ENCODE assay signal across 8 mouse cellular contexts in the genomic region with DNA sequence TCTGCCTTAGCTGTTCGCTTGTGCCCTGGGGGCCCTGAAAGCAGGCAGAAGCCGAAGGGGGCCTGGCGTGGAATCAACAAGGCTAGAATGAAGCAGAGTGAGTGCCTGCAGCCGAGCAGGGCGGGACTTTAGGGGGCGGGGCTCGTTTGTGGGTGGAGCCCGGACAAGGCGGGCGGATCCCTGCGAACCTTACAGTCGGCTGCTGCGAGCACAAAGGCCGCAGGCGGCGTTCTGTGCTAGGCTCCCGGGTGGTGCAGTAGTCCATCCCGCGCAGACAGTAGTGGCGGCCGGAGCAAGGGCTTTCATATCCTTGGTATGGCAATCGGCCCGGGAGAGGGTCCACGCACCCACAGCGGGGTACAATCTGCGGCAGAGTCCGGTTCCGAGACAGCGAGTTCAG. TPM values are rescaled to one million over a fixed set of nuclear protein-coding genes. Genes with fewer than 3 reads are reported as not detected.
DNase-seq lines count a peak whose midpoint lies in the region; ATAC-seq lines count a peak whose summit lies in the region.

No protein-coding gene starts in this region.

- ATAC-seq in inflammation-experienced regulatory T-cells, adult 6 months = peak; percentile 63
- ATAC-seq in megakaryocyte-erythroid progenitor cell, adult 5-6 weeks (replicated peaks; ENCODE audit: low FRiP score, low TSS enrichment, poor library complexity, severe bottlenecking) = peak; percentile 79

- peak; percentile 95 for DNase-seq in adrenal gland, postnatal 10 days
- peak; percentile 95 for DNase-seq in embryo, embryonic 11 days
- DNase-seq in gastrocnemius, postnatal 14 days = peak; percentile 87
- peak; percentile 83 to 86 for DNase-seq in left cerebral cortex, postnatal 25 days (ENCODE audit: low spot score in 2 of 2)
- peak; percentile 83 for DNase-seq in right cerebral cortex, postnatal 25 days
- DNase-seq in urinary bladder, postnatal 25 days (ENCODE audit: low spot score) = peak; percentile 86

- intact Hi-C loops in gastrocnemius, postnatal 14 days (cut with DNase I; ENCODE audit: low total_unique reads) = loop anchor here (5.0 kb wide), 1 partner anchor 35 kb away; no protein-coding TSS in a partner anchor
- intact Hi-C loops in left cerebral cortex, postnatal 25 days (cut with DNase I) = loop anchor here (2.0 kb wide), 1 partner anchor 36 kb away; no protein-coding TSS in a partner anchor

RNA-seq across cellular contexts. Expression of gene AI464131, which starts 4.0 kb away (rescaled TPM):
- total RNA-seq in adrenal gland, postnatal 10 days (2021) = 10 to 100 TPM; 13.3 to 17.4 TPM
- total RNA-seq in gastrocnemius, postnatal 14 days (2021) = 10 to 100 TPM; 60.1 to 60.8 TPM
- polyA plus RNA-seq in inflammation-experienced regulatory T-cells, adult 6 months (2017; shearing (Covaris generic)) = not detected
- total RNA-seq in left cerebral cortex, postnatal 25 days (2021) = 10 to 100 TPM; 31.6 to 36.9 TPM
- total RNA-seq in megakaryocyte-erythroid progenitor cell, adult 5-6 weeks (2014; fragmentation: Nextera tagmentation) = 0.15 TPM in 1 of 2 replicates, not detected in the other
- not detected in 2 replicates for total RNA-seq in megakaryocyte-erythroid progenitor cell, adult 5-6 weeks (2017)

RNA-seq across cellular contexts. Expression of gene 1110017D15Rik, which starts 10.2 kb away (rescaled TPM):
- total RNA-seq in adrenal gland, postnatal 10 days (2021) = under 1 TPM in 1 of 2 experiments, not detected in 1; 0.45 TPM
- total RNA-seq in gastrocnemius, postnatal 14 days (2021) = under 1 TPM in 1 of 2 experiments, not detected in 1; 0.37 TPM
- polyA plus RNA-seq in inflammation-experienced regulatory T-cells, adult 6 months (2017; shearing (Covaris generic)) = not detected
- 1 to 10 TPM; 3.9 to 5.8 TPM for total RNA-seq in left cerebral cortex, postnatal 25 days (2021)
- not detected in 2 replicates for total RNA-seq in megakaryocyte-erythroid progenitor cell, adult 5-6 weeks (2014; fragmentation: Nextera tagmentation)
- not detected in 2 replicates for total RNA-seq in megakaryocyte-erythroid progenitor cell, adult 5-6 weeks (2017)

RNA-seq across cellular contexts. Expression of gene Nudt2, which starts 42.0 kb away (rescaled TPM):
- 10 to 100 TPM; 30.2 to 30.9 TPM for total RNA-seq in adrenal gland, postnatal 10 days (2021)
- total RNA-seq in gastrocnemius, postnatal 14 days (2021) = 10 to 100 TPM; 20.8 to 22.4 TPM
- polyA plus RNA-seq in inflammation-experienced regulatory T-cells, adult 6 months (2017; shearing (Covaris generic)) = 10 to 100 TPM; 15.3 to 22.1 (median 17.8) TPM
- total RNA-seq in left cerebral cortex, postnatal 25 days (2021) = 10 to 100 TPM; 24.7 to 26.4 TPM
- total RNA-seq in megakaryocyte-erythroid progenitor cell, adult 5-6 weeks (2014; fragmentation: Nextera tagmentation) = 18.1 and 27.4 TPM in 2 replicates
- total RNA-seq in megakaryocyte-erythroid progenitor cell, adult 5-6 weeks (2017) = 18.2 and 40.3 TPM in 2 replicates

RNA-seq across cellular contexts. Expression of gene Kif24, which starts 42.2 kb away (rescaled TPM):
- total RNA-seq in adrenal gland, postnatal 10 days (2021) = 1 to 10 TPM; 2.8 to 4.5 TPM
- 1 to 10 TPM in 1 of 2 experiments, under 1 TPM in 1; 0.86 to 1.3 TPM for total RNA-seq in gastrocnemius, postnatal 14 days (2021)
- polyA plus RNA-seq in inflammation-experienced regulatory T-cells, adult 6 months (2017; shearing (Covaris generic)) = 1 to 10 TPM; 1.2 to 4.7 (median 1.5) TPM
- 1 to 10 TPM; 1.0 to 1.1 TPM for total RNA-seq in left cerebral cortex, postnatal 25 days (2021)
- total RNA-seq in megakaryocyte-erythroid progenitor cell, adult 5-6 weeks (2014; fragmentation: Nextera tagmentation) = 29.6 and 35.0 TPM in 2 replicates
- total RNA-seq in megakaryocyte-erythroid progenitor cell, adult 5-6 weeks (2017) = 10.8 and 14.9 TPM in 2 replicates

Comparison
In these comparisons a context has a peak if more than half of its experiments do, and no peak if none do; other contexts are left out.
1. Peak in every context shown above with its lines: DNase-seq and ATAC-seq.
2. RNA of gene AI464131, which starts 4.0 kb away (total RNA-seq): 60.1 to 60.8 TPM in gastrocnemius, postnatal 14 days, 31.6 to 36.9 TPM in left cerebral cortex, postnatal 25 days and 13.3 to 17.4 TPM in adrenal gland, postnatal 10 days; 0.15 TPM in megakaryocyte-erythroid progenitor cell, adult 5-6 weeks; every median in the first group is over 10 times any median in the second.